Mouse (Mus musculus) cortical plate, adult 2 months (tissue): ENCODE results near the gene Elfn2. TPM values are rescaled to one million over a fixed set of nuclear protein-coding genes. Genes with fewer than 3 reads are reported as not detected.

Experiments
- H3K27ac ChIP-seq: fragments of 200-500 bp; 2 replicates; pipeline ENCODE4 v1.5.1; 2012; ENCODE audit warnings: low read length, control low read depth, inconsistent platforms; ENCODE audit not compliant: insufficient read depth
- H3K4me1 ChIP-seq: fragments of 200-500 bp; 2 replicates; pipeline ENCODE4 v1.6.1; 2011; ENCODE audit warnings: low read length; ENCODE audit not compliant: control insufficient read depth, insufficient read depth
- H3K4me3 ChIP-seq: fragments of 200-500 bp; 2 replicates; pipeline ENCODE4 v1.5.1; 2011; ENCODE audit warnings: mild to moderate bottlenecking, low read length, control low read depth; ENCODE audit not compliant: insufficient read depth
- CTCF ChIP-seq: fragments of 200-500 bp; IDR thresholded peaks from 2 replicates; pipeline ENCODE4 v1.5.1; 2011; ENCODE audit warnings: mild to moderate bottlenecking, control low read depth, low read length; ENCODE audit not compliant: insufficient read depth; ENCODE audit errors: extremely low read depth
- POLR2A ChIP-seq: fragments of 200-500 bp; IDR thresholded peaks from 2 replicates; pipeline ENCODE4 v1.6.1; 2011; ENCODE audit warnings: mild to moderate bottlenecking, low read length, control low read depth; ENCODE audit not compliant: insufficient read depth; ENCODE audit errors: extremely low read depth
- polyA plus RNA-seq: library from polyadenylated mRNA; depleted of rRNA; stranded (reverse); fragments of >200 nt; gene quantifications from 2 replicates; pipeline ENCODE4 v1.2.3, GENCODE M21; 2012; rRNA removed

Gene Elfn2
- polyA plus RNA-seq, 1 experiment: 59.2 TPM

- H3K4me1 ChIP-seq: peaks cover 15% of the 10 kb centered on the region
- no peak for TF ChIP-seq CTCF
- H3K27ac ChIP-seq: no peak overlapping the region
- H3K4me3 ChIP-seq: no peak overlapping the region
Observed at GRCm38 (mm10) chr15:78632387-78632786, 86.2 kb downstream of the Elfn2 start.

- Histone ChIP-seq H3K27ac (no peak overlapping the region), H3K4me1 (no peaks in the 10 kb centered on the region), H3K4me3 (no peak overlapping the region)
- TF ChIP-seq CTCF (no peak), POLR2A (no peak)
Observed at GRCm38 (mm10) chr15:78626285-78626684, 92.3 kb downstream of the Elfn2 start.

- H3K4me3 ChIP-seq: no peak overlapping the region
- H3K27ac ChIP-seq: 0 out of 2 replicates have a peak overlapping the region, but pooled peaks have one; percentile 48
- H3K4me1 ChIP-seq: no peaks in the 10 kb centered on the region
- TF ChIP-seq POLR2A (no peak), CTCF (no peak)
Observed at GRCm38 (mm10) chr15:78624961-78625360, 93.6 kb downstream of the Elfn2 start.

GRCm38 (mm10) chr15:78624431-78624950, 94.1 kb downstream of the Elfn2 start:
- Histone ChIP-seq H3K4me3 (no peak overlapping the region), H3K27ac (peak overlapping the region; percentile 48), H3K4me1 (no peaks in the 10 kb centered on the region)
- TF ChIP-seq POLR2A: no peak
- TF ChIP-seq CTCF: no peak

- Histone ChIP-seq H3K27ac (no peak overlapping the region), H3K4me1 (no peaks in the 10 kb centered on the region), H3K4me3 (no peak overlapping the region)
- TF ChIP-seq CTCF: peak; percentile 99
- no peak for TF ChIP-seq POLR2A
Observed at GRCm38 (mm10) chr15:78623426-78623825, 95.1 kb downstream of the Elfn2 start.

Other genes with a start within 250 kb of the Elfn2 start
- 0.11 and 0.29 TPM in 2 replicates for gene Il2rb, start 223.5 kb downstream of the Elfn2 start, polyA plus RNA-seq
- gene C1qtnf6, start 187.4 kb downstream of the Elfn2 start, polyA plus RNA-seq: 3.6 and 3.9 TPM in 2 replicates
- 13.8 and 20.9 TPM in 2 replicates for gene Sstr3, start 174.1 kb downstream of the Elfn2 start, polyA plus RNA-seq
- gene Rac2, start 146.0 kb downstream of the Elfn2 start, polyA plus RNA-seq: 6.0 and 7.2 TPM in 2 replicates
- gene Cyth4, start 121.7 kb downstream of the Elfn2 start, polyA plus RNA-seq: 14.0 and 15.7 TPM in 2 replicates
- 5.8 and 6.3 TPM in 2 replicates for gene Mfng, start 54.7 kb upstream of the Elfn2 start, polyA plus RNA-seq
- gene Card10, start 84.3 kb upstream of the Elfn2 start, polyA plus RNA-seq: 4.7 and 5.2 TPM in 2 replicates
- 23.3 and 28.1 TPM in 2 replicates for gene Cdc42ep1, start 123.9 kb upstream of the Elfn2 start, polyA plus RNA-seq
- 0.34 and 0.35 TPM in 2 replicates for gene Lgals2, start 136.8 kb upstream of the Elfn2 start, polyA plus RNA-seq
- 72.6 and 73.0 TPM in 2 replicates for gene Gga1, start 158.4 kb upstream of the Elfn2 start, polyA plus RNA-seq
- 0.08 and 0.09 TPM in 2 replicates for gene Gm49510, start 180.9 kb upstream of the Elfn2 start, polyA plus RNA-seq
- 39.5 and 42.2 TPM in 2 replicates for gene Sh3bp1, start 181.0 kb upstream of the Elfn2 start, polyA plus RNA-seq
- gene Pdxp, start 195.1 kb upstream of the Elfn2 start, polyA plus RNA-seq: 226 and 238 TPM in 2 replicates
- gene Lgals1, start 208.0 kb upstream of the Elfn2 start, polyA plus RNA-seq: 42.9 and 44.4 TPM in 2 replicates
- gene Nol12, start 216.2 kb upstream of the Elfn2 start, polyA plus RNA-seq: 38.9 and 39.5 TPM in 2 replicates
- gene Triobp, start 229.0 kb upstream of the Elfn2 start, polyA plus RNA-seq: 10.3 and 11.0 TPM in 2 replicates